Mouse (Mus musculus) ovary, postnatal 10 days (tissue): Measurements from ENCODE around the gene Uap1l1.

Source experiments
- DNase-seq: peaks from one replicate; pipeline ENCODE4 v3.0.0; 2022; ENCODE audit warnings: low spot score

Uap1l1 gene

DNA sequence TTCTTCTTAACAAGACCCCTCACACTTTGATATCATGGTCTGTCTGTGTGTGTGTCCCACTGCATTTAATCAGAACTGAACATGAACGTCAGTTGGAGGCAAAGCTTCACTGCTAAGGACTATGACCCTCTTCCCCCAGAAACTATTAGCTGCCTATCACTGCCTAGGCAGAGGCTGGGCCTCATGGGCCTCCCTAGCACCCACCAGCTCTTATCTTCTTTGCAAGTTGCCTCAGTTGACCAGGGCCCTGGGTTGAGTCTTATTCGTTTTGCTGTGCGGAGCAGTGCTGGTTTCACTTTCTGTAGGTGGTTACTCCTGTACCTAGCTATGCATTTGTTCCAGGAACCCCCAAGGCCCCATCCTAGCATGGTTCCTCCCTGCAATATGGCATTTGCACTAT lies 4.5 kb upstream of the Uap1l1 start:
- no peak for DNase-seq

DNA sequence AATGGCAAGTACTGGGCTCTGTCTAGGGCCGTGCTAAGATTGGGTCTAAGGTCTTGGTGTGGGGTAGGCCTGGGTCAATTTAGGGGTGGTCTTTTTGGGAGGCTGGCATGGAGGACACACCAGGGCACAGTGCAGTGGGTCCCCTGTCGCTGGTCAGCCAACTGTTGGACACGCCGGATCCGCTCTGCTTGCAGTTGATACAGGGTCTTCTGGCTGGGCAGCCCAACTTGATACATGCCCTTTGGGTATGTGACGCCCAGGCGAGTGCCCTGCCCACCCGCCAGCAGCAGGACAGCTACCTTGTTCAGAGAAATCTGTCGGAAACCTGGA lies 756 bp downstream of the Uap1l1 start:
- DNase-seq, result no peak

DNA sequence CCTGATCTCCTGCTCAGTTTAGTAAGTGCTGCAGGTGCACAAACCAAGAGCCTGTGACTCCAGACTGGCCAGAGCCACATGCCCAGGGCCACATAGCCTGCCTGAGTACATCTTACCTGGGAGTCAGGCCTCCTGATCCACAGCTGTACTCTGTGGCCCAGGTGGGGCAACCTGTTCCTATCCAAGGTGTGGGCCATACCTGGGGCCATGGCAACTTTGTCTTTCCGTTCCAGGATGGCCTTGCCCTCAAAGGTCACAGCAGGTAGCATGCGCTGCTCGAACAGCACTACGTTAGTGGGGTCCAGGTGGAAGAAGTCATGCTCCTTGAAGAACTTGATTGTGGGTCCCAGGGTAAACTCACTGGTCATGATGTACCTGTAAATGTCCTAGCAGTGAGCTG lies 1.2 kb downstream of the Uap1l1 start:
- no peak for DNase-seq

DNA sequence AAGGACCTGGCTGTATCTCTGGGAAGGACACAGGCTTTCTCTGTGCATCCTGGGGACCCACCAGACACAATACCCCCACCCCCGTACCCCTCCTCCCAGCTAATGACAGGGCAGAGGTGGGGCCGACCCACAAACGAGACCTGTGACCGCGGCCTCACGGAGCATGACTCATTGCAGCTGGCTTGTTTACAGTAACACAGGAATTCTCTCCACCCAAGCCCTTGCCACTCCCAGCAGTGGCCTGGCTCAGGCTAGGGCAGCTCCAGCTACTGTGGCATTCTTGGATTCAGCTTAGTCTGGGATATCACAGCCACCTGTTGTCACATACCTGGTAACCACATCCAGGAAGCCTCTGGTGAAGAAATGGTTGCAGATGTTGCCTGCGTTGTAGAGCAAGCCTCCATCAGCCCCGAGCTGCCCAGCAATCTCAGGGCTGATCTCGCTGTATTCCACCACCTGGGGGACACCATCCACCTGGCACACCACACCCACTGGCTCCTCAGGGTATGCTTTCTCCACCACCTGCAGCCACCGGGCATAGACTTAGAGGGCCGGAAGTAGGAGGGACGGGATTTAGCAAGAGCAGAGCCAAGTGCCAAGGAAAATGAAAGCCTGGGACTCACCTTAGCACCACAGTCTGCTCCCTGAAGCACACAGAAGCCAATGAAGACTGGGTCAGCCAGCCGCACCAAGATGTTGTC lies 1.9 kb downstream of the Uap1l1 start:
- DNase-seq, result no peak

DNA sequence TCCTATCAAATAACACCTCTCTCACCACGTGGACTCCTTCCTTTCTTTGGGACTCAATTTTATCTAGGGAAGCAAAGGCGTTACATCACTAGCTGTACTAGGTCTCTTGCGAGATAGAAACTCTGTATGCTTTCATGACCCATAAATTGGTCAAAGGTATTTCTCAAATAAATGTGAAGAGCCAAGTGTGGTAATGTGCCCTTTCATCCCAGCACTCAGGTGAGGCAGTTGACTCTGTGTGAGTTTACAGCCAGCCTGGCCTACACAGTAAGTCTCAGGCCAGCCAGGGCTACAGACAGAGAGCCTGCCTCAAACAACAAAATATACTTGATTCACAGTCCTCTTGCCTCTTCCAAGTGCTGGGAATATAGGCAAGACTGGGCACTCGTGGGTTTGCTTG lies 5.6 kb downstream of the Uap1l1 start:
- DNase-seq, result no peak

DNA sequence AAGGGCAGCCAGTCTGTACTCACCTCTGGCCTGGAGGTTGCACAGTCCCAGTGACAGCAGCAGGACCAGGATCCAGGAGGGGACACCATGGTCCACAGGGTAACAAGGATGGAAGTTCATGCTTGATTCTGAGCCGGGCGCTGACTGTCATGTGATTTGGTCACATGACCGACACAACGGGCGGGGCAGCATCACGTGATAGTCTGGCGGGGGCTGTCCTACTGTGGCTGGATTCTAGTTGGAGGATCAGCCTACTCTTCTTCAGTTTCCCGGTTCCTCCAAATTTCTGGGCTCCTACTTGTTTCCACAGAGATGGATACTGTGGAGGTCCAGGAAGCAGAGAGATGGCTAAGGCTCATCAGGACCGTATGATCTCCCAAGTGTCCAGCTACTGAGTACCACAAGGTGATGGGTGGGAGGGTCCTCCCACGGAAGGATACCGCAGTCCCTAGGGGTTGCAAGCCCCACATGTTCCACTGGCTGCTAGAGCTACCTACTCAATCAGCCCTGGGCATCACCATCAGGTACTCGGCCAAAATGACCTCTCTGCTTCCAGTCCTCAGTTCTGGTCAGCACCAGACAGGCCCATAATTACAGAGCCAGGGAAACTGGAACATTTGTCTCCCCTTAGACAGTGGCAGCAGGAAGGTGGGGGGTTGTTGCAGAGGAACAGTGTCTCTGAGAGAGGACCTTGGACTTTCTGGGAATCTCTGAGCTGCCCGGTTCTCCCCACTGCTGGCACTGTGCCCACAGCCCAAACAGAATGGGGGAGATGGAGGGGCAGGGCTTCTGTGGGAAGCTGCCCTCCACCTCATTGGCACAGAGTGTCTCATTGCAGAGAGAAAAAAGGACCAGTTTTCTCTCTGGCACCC lies 9.0 kb downstream of the Uap1l1 start, which contains the start of gene Dpp7:
Dpp7 (minus strand) TSS at position 152 of the 872 bp plus-strand sequence.
- peak; percentile 49 for DNase-seq

DNA sequence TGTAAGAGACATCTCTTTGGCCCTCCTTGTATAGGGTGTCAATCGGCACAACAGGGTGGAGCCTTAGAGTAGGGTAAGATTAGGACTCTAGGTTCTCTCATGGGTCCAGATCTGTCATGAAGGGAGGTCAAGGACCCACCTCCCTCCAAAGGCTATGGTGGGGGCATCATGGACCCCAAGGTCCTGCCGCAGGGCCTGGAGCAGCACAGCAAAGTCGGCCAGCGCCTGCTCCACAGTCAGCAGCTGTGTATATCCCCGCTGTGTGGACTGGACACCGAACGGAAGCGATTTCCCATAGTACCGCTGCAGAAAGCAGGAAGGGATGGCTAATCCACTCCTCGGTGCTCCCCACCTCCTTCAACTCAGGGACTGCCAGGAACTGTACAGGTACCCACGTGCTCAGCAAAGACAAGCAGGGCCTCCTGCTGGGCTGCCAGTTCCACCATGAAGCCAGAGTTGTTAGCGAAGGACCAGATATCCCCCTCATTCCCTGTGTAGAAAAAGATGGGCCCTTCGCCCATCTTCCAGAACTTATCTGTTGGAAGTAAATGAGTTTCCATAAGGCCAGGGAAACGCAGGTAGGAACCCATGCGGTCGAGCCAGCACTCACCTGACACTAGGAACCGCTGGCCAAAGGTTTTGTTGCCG lies 9.9 kb downstream of the Uap1l1 start:
- DNase-seq, result no peak

DNA sequence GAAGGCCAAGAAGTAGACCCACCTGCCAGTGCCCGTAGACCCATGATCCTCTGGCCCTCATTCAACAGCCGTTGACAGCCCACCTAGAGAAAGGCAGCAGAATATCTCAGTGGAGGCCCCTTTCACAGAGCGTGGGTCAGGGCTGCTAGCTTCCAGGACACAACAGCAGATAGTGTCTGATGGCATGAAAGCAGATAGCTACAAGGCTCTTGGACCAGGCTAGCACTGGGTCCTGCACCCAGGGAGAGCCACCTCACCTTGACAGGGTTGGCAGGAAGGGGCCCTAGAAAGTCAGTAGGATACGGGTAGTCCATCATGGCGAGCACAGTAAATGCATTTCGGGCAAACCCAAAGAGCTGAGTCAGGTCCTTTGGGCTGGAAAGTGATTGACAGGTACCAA lies 11.3 kb downstream of the Uap1l1 start:
- DNase-seq, result no peak

DNA sequence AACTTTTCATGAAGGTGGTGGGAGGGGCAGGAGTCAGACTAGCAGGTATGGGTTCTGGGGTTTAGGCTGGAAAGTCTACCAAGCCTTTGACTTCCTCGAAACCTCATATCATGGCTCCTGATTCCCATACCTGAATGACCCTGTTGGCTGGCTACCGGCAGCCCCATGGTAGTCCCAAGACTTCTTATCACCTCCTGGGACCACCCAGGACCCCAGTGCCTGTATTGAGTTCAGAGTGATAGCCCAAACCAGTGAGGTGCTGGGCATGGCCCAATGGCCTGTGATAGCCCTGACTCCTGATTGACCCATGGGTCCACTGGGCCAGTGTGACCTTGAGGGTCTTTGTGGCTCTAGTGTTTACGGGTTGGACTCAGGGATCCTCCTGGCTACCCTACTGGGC lies 14.8 kb downstream of the Uap1l1 start:
- no peak for DNase-seq

DNA sequence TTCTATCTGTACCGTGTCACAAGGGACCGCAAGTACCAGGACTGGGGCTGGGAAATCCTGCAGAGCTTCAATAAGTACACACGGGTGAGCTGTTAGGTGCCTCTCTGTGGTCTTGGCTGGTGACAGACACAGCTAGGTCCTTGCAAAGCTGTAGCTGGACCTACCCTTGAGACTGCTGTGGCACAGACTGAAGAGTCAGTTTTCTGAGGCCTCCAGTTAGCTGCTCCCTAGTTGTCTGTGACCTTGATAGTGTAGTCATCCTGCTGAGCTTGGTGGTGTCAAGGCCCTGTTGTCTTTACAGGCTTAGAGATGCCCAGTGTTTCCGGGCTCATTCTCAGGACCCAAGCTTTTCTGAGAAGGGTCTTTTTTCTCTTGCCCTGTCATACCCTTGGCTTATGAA lies 16.0 kb downstream of the Uap1l1 start:
- DNase-seq, result no peak

DNA sequence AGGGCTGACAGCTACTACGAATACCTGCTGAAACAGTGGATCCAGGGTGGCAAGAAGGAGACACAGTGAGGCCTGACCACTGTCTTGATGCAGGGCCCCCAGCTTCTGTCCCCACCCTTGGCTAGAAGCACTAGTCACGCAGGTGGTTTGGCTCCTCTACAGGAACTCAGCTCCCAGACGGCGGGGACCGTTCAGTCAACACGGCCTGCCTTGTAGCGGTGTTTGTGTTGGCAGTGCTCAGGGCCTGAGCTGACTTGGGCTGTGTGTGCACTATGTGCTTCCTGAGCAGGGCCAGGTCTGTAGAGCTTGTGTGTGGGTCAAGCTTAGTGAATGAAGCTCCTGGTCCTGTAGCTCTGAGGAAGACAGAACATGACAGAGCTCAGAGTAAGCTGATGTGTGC lies 17.3 kb downstream of the Uap1l1 start:
- DNase-seq, result no peak

DNA sequence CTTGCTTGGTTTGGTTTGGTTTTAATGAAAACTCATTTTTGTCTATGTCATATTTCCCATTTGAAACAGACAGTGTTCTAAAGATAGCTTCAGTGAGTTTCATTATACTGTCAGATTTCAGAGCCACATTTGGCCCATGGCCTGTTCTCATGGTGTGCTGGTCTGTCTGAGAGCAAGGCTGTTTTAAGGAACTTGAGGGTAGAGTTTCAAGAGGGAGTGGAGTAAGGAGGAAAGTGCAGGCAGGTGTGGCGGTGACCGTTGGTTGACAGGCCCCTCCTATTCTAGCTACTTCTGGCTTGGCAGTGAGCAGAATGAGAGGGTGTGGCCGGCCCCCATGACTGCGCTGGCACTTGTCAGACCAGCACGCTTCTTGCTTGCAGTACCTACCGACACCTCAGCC lies 27.2 kb downstream of the Uap1l1 start:
- no peak for DNase-seq

DNA sequence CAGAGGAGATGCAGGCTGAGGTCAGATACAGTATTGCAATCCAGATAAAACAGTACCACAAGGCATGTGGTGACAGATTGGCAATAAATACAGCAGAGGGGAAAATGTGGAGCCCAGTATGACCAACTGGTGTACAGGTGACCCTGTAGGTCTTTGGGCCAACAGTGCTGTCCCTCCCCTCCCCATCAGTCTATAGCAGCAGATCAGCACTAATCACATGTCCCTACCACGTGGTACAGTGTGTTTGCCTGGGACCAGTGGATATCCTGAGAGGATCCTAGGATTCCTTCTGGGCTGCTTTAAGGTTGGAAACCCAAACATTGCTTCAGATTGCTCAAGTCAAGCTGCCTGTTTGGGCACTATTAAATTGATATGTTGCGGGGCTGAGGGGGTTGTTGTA lies 31.9 kb downstream of the Uap1l1 start:
- DNase-seq, result no peak

DNA sequence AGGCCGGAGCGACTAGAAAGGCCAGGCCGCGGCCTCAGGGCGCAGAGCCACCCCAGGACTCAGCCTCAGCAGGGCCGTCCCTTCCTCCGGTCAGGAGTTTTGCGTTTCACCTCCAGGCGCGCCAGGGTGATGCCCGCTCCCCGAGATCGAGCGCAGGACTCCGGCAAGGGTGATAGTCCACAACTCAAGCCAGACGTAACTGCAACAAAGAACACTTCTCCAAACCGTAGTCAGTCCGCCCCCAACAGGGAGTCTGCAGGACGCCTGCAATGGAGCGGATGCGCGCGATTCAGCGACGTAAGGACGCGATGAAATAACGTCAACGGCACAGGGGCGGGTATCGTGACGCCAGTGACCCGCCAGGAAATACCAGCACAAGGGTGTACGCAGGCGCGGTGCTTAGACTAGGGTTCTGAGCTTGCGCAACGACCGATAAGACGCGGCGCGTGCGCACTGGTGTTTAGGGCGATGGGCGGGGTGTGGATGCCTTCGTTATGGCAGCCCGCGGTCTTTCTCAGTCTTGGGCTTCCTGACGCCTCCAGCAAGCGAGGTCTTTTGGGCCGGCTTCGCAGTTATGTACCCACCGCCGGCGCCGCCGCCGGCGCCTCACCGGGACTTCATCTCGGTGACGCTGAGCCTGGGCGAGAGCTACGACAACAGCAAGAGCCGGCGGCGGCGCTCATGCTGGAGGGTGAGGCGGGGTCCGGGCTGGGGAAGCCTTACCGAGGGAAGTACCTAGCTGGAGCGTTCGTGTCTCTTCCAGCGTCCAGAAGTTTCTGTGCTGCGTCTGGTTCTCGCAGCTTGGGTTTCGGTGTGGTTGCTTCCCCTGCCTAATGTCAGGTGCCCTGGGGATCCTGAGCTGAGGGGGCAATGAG lies 33.0 kb downstream of the Uap1l1 start, which contains the start of gene Man1b1:
Man1b1 (plus strand) TSS at position 53 of the 875 bp plus-strand sequence.
- DNase-seq, result peak; percentile 99

DNA sequence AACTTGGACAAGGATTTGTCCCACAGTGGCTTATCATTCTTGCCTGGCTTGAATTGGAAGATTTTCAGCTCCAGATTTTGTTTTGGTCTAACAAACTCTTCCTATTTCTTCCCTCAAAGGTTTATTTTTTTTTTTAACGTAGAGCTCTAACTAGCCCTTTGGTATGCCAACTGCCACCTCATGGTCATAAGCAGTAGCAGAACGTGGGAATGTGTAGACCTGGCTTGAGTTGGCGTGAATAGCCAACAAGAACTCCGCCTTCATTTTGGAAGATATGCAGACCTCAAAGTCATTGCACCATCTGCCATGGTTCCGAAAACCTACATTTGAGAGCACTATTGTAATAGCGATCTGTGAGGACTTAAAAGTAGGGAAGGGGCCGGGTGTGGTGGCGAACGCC lies 34.0 kb downstream of the Uap1l1 start:
- no peak for DNase-seq

DNA sequence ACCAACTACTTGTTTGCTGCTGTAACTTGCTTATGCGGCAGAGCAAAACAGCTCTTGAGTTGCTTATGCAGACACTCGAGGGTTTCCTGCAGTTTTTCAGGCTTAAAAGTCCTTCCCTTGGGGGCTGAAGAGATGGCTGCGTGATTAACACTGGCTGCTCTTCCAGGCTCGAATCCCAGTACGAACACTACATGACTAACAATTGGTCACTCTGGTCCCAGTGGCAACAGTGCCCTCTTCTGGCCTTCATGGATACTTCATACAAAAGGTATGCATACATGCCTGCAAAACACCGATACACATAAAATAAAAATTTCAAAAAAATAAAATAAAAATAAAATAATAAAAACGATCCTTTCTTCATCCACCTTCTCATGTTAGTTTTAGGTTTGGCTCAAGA lies 37.0 kb downstream of the Uap1l1 start:
- no peak for DNase-seq

DNA sequence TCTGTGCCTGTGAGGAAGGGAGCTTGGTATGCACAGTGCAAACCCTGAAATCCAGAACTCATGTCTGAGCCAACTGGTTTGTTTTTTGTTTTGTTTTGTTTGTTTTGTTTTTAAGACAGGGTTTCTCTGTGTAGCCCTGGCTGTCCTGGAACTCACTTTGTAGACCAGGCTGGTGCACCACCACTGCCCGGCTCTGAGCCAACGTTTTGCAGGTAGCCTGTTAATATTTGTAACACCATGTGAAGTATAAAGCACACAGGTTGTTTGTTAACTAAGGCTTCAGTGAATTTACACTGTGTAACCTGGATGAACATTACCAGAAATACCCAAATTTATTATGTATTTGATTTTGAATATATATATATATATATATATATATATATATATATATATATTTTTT lies 39.4 kb downstream of the Uap1l1 start:
- DNase-seq, result no peak

DNA sequence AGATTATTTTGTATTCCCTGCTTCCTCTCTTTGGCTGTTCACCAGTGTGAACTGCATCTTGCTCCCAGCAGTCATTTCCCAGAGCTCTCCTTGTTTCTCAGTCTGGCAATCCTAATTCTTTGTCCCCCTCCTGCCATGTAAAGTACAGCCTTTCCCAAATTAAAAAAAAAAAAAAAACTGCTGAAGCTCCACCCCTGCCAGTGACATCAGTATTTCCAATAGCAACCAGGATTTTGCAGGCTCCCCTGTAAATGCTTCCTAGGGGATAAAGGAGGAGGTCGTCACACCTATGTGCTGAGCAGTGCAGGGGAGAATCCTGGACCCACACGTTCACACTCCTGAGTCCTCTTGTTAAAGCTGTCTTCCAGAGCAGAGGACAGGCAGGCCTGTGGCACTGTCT lies 45.4 kb downstream of the Uap1l1 start:
- DNase-seq, result no peak

DNA sequence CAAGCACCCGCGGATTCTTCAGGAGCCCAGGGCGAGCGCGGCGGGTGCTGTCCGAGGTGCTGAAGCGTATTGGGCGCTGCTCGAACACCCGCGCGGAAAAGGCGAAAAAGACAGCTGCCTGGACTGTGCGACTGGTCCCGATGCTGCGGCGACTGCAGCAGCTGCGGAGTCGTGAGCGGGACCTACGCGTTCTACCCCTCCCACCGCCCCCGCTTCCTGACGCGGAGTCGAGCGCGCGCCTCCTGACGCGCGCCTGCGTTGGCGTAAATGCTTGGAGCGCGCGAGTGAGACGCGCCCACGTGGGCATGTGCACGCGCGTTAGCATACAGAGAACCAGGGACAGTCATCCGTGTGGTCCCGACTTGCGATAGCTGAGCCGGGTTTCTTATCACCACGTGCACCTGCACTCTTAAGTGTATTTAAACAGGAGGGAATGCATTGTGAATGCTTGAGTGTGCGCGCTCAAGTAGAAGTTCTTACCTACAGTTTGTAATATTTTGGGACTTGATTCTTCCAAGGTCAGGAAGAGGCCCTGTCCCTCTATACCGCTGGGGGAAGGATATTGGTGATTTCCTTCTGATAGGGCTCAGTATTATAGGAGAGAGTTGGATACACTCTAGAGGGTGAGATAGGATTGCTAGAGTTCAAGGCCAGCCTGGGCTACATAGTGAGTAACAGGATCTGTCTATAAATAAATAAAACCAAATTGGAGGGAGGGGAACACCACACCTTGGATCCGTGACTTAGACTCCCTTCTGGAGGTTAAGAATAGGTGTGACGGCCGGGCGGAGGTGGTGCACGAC lies 46.3 kb downstream of the Uap1l1 start, which contains the start of gene Grin1:
Grin1 (minus strand) TSS at position 217 of the 803 bp plus-strand sequence.
- DNase-seq, result peak; percentile 39

DNA sequence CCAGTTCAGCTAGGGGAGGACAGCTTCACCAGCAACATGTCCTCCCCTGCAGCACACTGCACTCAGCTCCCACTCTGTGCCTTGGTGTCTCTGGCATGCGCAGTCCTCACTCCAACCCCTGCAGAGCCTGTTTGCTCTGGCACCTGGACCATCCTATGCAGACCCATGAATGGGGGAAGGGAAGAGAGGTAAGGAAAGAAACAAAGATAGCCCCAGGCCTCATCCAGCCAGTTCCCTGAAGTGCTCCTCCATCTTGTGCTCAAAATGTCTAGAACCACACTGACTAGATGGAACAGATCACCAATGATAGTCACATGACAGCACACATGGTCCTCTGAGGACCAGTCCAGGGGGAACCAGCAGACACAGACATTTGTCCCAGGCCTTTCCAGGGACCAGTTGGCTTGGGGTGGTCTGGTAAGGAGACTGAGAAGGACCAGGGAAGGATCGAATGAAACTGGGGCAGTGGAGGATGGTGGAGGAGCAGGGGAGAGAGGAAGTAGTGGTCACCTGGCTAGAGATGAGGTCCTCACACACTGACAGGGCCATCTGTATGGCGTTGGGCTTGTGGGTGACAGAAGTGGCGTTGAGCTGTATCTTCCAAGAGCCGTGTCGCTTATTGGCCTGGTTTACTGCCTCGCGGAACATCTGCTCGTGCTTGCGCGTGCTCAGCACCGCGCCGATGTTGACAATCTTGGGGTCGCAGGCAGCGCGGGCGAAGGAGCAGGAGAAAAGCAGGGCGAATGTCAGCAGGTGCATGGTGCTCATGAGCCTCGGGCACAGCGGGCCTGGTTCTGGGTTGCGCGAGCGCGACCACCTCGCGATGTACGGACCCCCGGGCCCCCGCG lies 47.1 kb downstream of the Uap1l1 start:
- no peak for DNase-seq
